Mouse (Mus musculus): ENCODE measurements around the gene Naa16.

DNA sequence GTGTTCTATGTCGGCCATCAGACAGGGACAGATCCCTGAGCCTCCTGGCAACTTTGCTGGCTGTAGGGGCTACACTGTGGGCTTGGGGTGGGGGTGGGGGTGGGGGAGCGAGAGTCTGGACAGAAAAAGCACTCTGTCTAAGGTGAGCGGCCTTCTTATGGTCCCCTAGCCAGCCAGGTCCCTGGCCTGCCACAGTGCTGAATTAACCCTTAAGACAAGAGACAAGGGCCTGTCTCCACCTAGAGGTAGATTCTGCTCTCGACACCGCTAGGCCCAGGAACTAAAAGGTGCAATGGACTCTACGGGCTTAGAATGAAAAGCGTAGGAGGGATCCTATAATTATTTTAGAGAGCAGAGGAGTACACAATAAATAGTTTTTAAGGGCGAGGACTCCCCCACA lies 69.4 kb downstream of the Naa16 start:
- TF ChIP-seq EP300 (IDR thresholded peaks at IDR 0.05; ENCODE audit: low read depth) = no peak
- TF ChIP-seq CTCF (IDR thresholded peaks at IDR 0.05; ENCODE audit: low read depth) = peak; percentile 70

Data from heart, postnatal 0 days (tissue).